Mouse (Mus musculus) myocyte (in vitro differentiated cells): Measurements from ENCODE around the gene Cdh3. TPM values are rescaled to one million over a fixed set of nuclear protein-coding genes. Genes with fewer than 3 reads are reported as not detected.

Source experiments
- H3K27me3 ChIP-seq: one replicate; pipeline ENCODE4 v1.6.1; 2011; ENCODE audit not compliant: control insufficient read depth, insufficient read depth, insufficient read length
- H3K36me3 ChIP-seq: one replicate; pipeline ENCODE4 v1.6.1; 2011; ENCODE audit not compliant: control insufficient read depth, insufficient read depth
- H3K4me2 ChIP-seq: one replicate; pipeline ENCODE4 v1.6.1; 2011; ENCODE audit warnings: low read depth, control low read depth
- H3K4me3 ChIP-seq: one replicate; pipeline ENCODE4 v1.5.1; 2011; ENCODE audit warnings: mild to moderate bottlenecking, control low read depth, moderate library complexity
- H3K79me2 ChIP-seq: one replicate; pipeline ENCODE4 v1.6.1; 2011; ENCODE audit not compliant: control insufficient read depth, insufficient read depth
- H3ac ChIP-seq: one replicate; pipeline ENCODE4 v1.6.1; 2011; ENCODE audit not compliant: control insufficient read depth, insufficient read length
- CEBPB ChIP-seq: IDR thresholded peaks from 2 replicates; pipeline ENCODE4 v1.6.1; 2011; ENCODE audit warnings: mild to moderate bottlenecking, moderate library complexity; ENCODE audit not compliant: poor library complexity, insufficient read depth, severe bottlenecking
- E2F4 ChIP-seq: IDR thresholded peaks from one replicate; pipeline ENCODE4 v1.6.1; 2011; ENCODE audit warnings: mild to moderate bottlenecking, control low read depth, moderate library complexity; ENCODE audit not compliant: insufficient read depth
- MAX ChIP-seq: IDR thresholded peaks from one replicate; pipeline ENCODE4 v1.6.1; 2011; ENCODE audit warnings: low read depth, mild to moderate bottlenecking, control low read depth
- MYOD1 ChIP-seq, 3 experiments: IDR thresholded peaks; one replicate each; pipeline ENCODE4 v1.6.1; 2011; ENCODE audit warnings: control low read depth in 2 of 3, low read depth in 2 of 3, mild to moderate bottlenecking in 2 of 3, moderate library complexity in 1 of 3; ENCODE audit not compliant: insufficient read length in 2 of 3, control insufficient read depth in 1 of 3
- MYOG ChIP-seq, 3 experiments: IDR thresholded peaks; one replicate each; pipeline ENCODE4 v1.6.1; 2011; ENCODE audit warnings: control low read depth in 2 of 3, low read depth in 2 of 3, mild to moderate bottlenecking in 2 of 3; ENCODE audit not compliant: insufficient read length in 2 of 3, control insufficient read depth in 1 of 3, insufficient read depth in 1 of 3
- POLR2A ChIP-seq: IDR thresholded peaks from one replicate; pipeline ENCODE4 v1.6.1; 2011; ENCODE audit warnings: low read depth, mild to moderate bottlenecking, control low read depth, moderate library complexity; ENCODE audit not compliant: insufficient read length
- POLR2AphosphoS2 ChIP-seq: IDR thresholded peaks from one replicate; pipeline ENCODE4 v1.6.1; 2011; ENCODE audit warnings: low read depth, control low read depth; ENCODE audit not compliant: insufficient read length
- REST ChIP-seq: IDR thresholded peaks from one replicate; pipeline ENCODE4 v1.6.1; 2011; ENCODE audit warnings: mild to moderate bottlenecking, control low read depth, moderate library complexity; ENCODE audit not compliant: insufficient read depth, insufficient read length
- SRF ChIP-seq: IDR thresholded peaks from one replicate; pipeline ENCODE4 v1.6.1; 2011; ENCODE audit warnings: low read depth; ENCODE audit not compliant: control insufficient read depth, insufficient read length
- TCF12 ChIP-seq: IDR thresholded peaks from one replicate; pipeline ENCODE4 v1.6.1; 2011; ENCODE audit warnings: mild to moderate bottlenecking, control low read depth; ENCODE audit not compliant: poor library complexity, insufficient read depth, severe bottlenecking
- TCF3 ChIP-seq: IDR thresholded peaks from one replicate; pipeline ENCODE4 v1.6.1; 2011; ENCODE audit warnings: low read depth, control low read depth; ENCODE audit not compliant: insufficient read length
- USF1 ChIP-seq: IDR thresholded peaks from one replicate; pipeline ENCODE4 v1.6.1; 2011; ENCODE audit warnings: low read depth, mild to moderate bottlenecking, control low read depth, moderate library complexity
- polyA plus RNA-seq: library from polyadenylated mRNA; unstranded; fragments of >200 nt; fragmentation: generic; extraction: Trizol; gene quantifications from one replicate; pipeline ENCODE4 v1.2.1, GENCODE M21; 2012; ENCODE audit warnings: missing spikeins

The Cdh3 gene
- polyA plus RNA-seq, 1 experiment: 0.17 TPM

DNA sequence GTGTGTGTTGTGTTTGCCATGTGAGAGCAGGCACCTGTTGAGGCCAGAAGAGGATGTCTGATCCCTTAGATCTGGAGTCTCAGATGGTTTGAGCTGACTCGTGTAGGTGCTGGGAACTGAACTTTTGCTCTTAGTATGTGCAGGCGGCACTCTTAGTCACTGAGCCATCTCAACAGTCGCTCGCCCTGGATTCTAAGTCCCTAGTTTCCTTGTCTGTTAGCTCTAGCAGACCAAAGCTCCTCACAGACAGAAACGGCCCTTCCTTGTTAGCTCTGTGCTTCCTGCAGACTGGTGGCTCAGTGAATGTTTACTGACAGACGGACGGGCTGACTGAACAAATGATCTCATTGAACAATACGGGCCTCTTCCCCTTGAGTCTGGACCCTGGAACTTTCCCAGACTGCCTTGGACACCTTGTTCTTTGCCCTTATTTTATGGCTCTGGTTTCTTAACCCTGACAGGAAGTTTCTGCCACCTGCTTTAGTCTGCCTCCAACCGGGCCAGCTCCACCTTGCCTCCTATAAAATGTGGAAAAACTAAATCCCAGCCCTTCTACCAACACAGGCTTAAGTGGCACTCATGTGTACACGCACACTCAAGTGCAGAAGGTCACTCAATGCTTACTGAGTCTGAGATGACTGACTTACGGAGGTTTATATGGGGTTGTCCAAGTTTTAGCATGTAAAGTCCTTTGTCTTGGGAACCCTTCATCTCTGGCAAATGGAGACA lies 74.4 kb downstream of the Cdh3 start:
- no peaks in the 10 kb centered on the region for H3K79me2 ChIP-seq
- TF ChIP-seq USF1 (no peak), MAX (no peak), TCF3 (no peak), SRF (no peak), CEBPB (no peak), E2F4 (no peak), MYOG (IDR thresholded peaks at IDR 0.05; ENCODE audit: control insufficient read depth in 1 of 3, insufficient read depth in 1 of 3, insufficient read length in 2 of 3, low read depth in 2 of 3) (no peak), TCF12 (no peak), POLR2AphosphoS2 (no peak), REST (no peak), MYOD1 (IDR thresholded peaks at IDR 0.05; ENCODE audit: control insufficient read depth in 1 of 3, insufficient read length in 2 of 3, low read depth in 2 of 3) (no peak), POLR2A (no peak)
- no peak overlapping the region for H3K4me2 ChIP-seq
- no peaks in the 10 kb centered on the region for H3K36me3 ChIP-seq
- H3K4me3 ChIP-seq: no peak overlapping the region
- no peak overlapping the region for H3ac ChIP-seq
- no peaks in the 10 kb centered on the region for H3K27me3 ChIP-seq

- no peak overlapping the region for H3K4me2 ChIP-seq
- no peak overlapping the region for H3K4me3 ChIP-seq
- no peak overlapping the region for H3ac ChIP-seq
- no peaks in the 10 kb centered on the region for H3K27me3 ChIP-seq
- TF ChIP-seq MYOG (IDR thresholded peaks at IDR 0.05; ENCODE audit: control insufficient read depth in 1 of 3, insufficient read depth in 1 of 3, insufficient read length in 2 of 3, low read depth in 2 of 3) (no peak), TCF12 (no peak), MAX (no peak), POLR2A (no peak), POLR2AphosphoS2 (no peak), SRF (no peak), MYOD1 (IDR thresholded peaks at IDR 0.05; ENCODE audit: control insufficient read depth in 1 of 3, insufficient read length in 2 of 3, low read depth in 2 of 3) (no peak), TCF3 (no peak), REST (no peak), USF1 (no peak), E2F4 (no peak), CEBPB (no peak)
- no peaks in the 10 kb centered on the region for H3K36me3 ChIP-seq
- H3K79me2 ChIP-seq: no peaks in the 10 kb centered on the region
These were observed 75.0 kb downstream of the Cdh3 start for GRCm38 (mm10) chr8:106585671-106586037.

GRCm38 (mm10) chr8:106586896-106587295 lies 76.2 kb downstream of the Cdh3 start:
- TF ChIP-seq POLR2AphosphoS2 (no peak), MYOD1 (IDR thresholded peaks at IDR 0.05; ENCODE audit: control insufficient read depth in 1 of 3, insufficient read length in 2 of 3, low read depth in 2 of 3) (no peak), MAX (no peak), REST (no peak), SRF (no peak), POLR2A (no peak), MYOG (IDR thresholded peaks at IDR 0.05; ENCODE audit: control insufficient read depth in 1 of 3, insufficient read depth in 1 of 3, insufficient read length in 2 of 3, low read depth in 2 of 3) (no peak), USF1 (no peak), TCF3 (no peak), TCF12 (no peak), CEBPB (no peak)
- H3K4me2 ChIP-seq: no peak overlapping the region
- H3K79me2 ChIP-seq: no peaks in the 10 kb centered on the region
- H3ac ChIP-seq: no peak overlapping the region
- H3K27me3 ChIP-seq: no peaks in the 10 kb centered on the region
- H3K4me3 ChIP-seq: no peak overlapping the region
- H3K36me3 ChIP-seq: no peaks in the 10 kb centered on the region

DNA sequence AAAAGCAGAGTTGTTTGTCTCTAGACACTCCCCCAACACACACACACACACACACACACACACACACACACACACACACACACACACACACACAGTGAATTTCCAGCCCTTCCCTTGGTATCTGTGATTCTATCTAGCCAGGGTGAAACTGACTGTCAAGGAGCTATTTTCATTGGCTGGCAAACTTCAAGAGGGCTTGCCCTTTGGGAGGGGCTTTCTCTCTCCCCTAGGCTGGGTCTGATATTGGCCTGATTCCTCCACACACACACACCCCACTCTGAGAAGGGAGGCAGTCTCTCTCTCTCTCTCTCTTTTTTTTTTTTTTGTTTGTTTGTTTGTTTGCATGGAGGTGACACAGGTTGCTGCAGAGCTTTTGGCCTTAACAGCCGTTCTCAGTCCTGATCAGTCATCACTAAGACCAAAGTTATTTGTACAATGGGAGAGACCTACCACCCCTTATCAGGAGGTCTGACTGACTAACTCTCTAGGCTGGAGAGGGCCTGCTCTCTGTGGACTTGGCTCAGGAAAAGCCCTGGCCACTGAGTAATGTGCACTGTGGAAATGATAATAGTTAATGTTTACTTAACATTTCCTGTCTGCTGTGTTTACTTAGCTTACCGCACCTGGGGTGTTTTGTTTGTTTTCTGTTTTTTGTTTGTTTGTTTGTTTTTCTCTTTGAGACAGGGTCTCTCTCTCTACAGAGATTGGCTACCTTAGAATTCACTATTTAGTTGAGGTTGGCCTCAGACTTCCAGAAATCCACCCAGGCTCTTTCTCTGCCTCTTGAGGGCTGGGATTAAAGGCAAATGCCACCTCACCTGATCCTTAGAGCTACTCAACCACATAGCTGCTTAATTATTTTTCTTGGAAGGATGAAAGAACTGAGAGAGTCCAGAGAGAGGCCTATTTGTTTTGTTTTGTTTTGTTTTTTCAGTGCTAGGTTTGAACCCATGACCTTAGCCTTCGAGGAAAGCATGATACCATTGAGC lies 78.0 kb downstream of the Cdh3 start:
- Histone ChIP-seq H3K79me2 (no peaks in the 10 kb centered on the region), H3K36me3 (no peaks in the 10 kb centered on the region), H3K4me3 (no peak overlapping the region), H3K27me3 (no peaks in the 10 kb centered on the region), H3K4me2 (no peak overlapping the region), H3ac (no peak overlapping the region)
- TF ChIP-seq TCF12 (no peak), MAX (no peak), MYOD1 (IDR thresholded peaks at IDR 0.05; ENCODE audit: control insufficient read depth in 1 of 3, insufficient read length in 2 of 3, low read depth in 2 of 3) (no peak)
